Mouse (Mus musculus) CH12.LX (cell line): ENCODE measurements around the gene Cinp. TPM values are rescaled to one million over a fixed set of nuclear protein-coding genes. Genes with fewer than 3 reads are reported as not detected.
A peak's percentile ranks its signal among the peaks of the same experiment; 100 is the strongest.

Experiments
- DNase-seq: peaks from one replicate; pipeline ENCODE4 v3.0.0-alpha.2; 2013; ENCODE audit errors: extremely low read depth
- H3K27ac ChIP-seq: 2 replicates; pipeline ENCODE4 v1.5.1; 2012; ENCODE audit warnings: low read depth, mild to moderate bottlenecking, control low read depth, moderate library complexity; ENCODE audit not compliant: insufficient read depth
- H3K27me3 ChIP-seq: replicated peaks from 2 replicates; pipeline ENCODE3; 2012; ENCODE audit warnings: inconsistent platforms
- H3K36me3 ChIP-seq, 2 experiments: replicated peaks in 1 of 2; 2 replicates each; pipeline versions ENCODE3 to v1.6.1; 2012; ENCODE audit warnings: inconsistent platforms in 1 of 2, low read length in 1 of 2, mild to moderate bottlenecking in 1 of 2, mixed read lengths in 1 of 2, moderate library complexity in 1 of 2; ENCODE audit not compliant: control insufficient read depth in 1 of 2, insufficient read depth in 1 of 2
- H3K4me1 ChIP-seq, 2 experiments: 2 replicates each; pipeline ENCODE4 v1.6.1; 2012; ENCODE audit warnings: inconsistent platforms in 1 of 2, moderate library complexity in 1 of 2; ENCODE audit not compliant: insufficient read depth in 2 of 2, control insufficient read depth in 1 of 2
- H3K4me2 ChIP-seq: 2 replicates; pipeline ENCODE4 v1.6.1; 2012; ENCODE audit warnings: low read depth, mild to moderate bottlenecking, control low read depth; ENCODE audit not compliant: poor library complexity, insufficient read depth, severe bottlenecking
- H3K4me3 ChIP-seq, 3 experiments: fragments of 150-350 bp in 1 of 3; sonication (generic) in 1 of 3; replicated peaks in 1 of 3; 2 replicates each; pipeline versions ENCODE3 to v1.5.1; 2011 to 2012; ENCODE audit warnings: low read depth in 2 of 3, low read length in 2 of 3, mild to moderate bottlenecking in 2 of 3, moderate library complexity in 2 of 3, control low read depth in 1 of 3, improper control_type of control experiment in 1 of 3, inconsistent platforms in 1 of 3, mixed read lengths in 1 of 3; ENCODE audit not compliant: poor library complexity in 1 of 3
- H3K79me2 ChIP-seq: replicated peaks from 2 replicates; pipeline ENCODE4 v1.6.1; 2012; ENCODE audit warnings: mild to moderate bottlenecking, moderate library complexity; ENCODE audit not compliant: control insufficient read depth, poor library complexity, insufficient read depth, severe bottlenecking; ENCODE audit errors: extremely low read depth
- H3K9ac ChIP-seq: 2 replicates; pipeline ENCODE4 v1.6.1; 2012; ENCODE audit warnings: low read depth, mild to moderate bottlenecking, control low read depth, moderate library complexity; ENCODE audit not compliant: insufficient read depth
- H3K9me3 ChIP-seq: replicated peaks from 2 replicates; pipeline ENCODE3; 2012; ENCODE audit warnings: low read length, inconsistent platforms, mixed read lengths
- BHLHE40 ChIP-seq: IDR thresholded peaks from 2 replicates; pipeline ENCODE4 v1.6.1; 2011; ENCODE audit warnings: mild to moderate bottlenecking, low read depth, low read length, improper control_type of control experiment
- CHD1 ChIP-seq: IDR thresholded peaks from 2 replicates; pipeline ENCODE4 v1.6.1; 2012; ENCODE audit warnings: low read depth, low read length, improper control_type of control experiment, inconsistent platforms
- CHD2 ChIP-seq: IDR thresholded peaks from 2 replicates; pipeline ENCODE4 v1.6.1; 2011; ENCODE audit warnings: low read length, improper control_type of control experiment
- CTCF ChIP-seq, 2 experiments: IDR thresholded peaks in 1 of 2; conservative IDR thresholded peaks in 1 of 2; 2 replicates each; pipeline ENCODE4 v1.5.1; 2011 to 2012; ENCODE audit warnings: low read depth in 2 of 2, low read length in 2 of 2, improper control_type of control experiment in 1 of 2, inconsistent platforms in 1 of 2, mild to moderate bottlenecking in 1 of 2, moderate library complexity in 1 of 2
- E2F4 ChIP-seq: IDR thresholded peaks from 2 replicates; pipeline ENCODE4 v1.6.1; 2011; ENCODE audit warnings: low read depth, low read length, improper control_type of control experiment; ENCODE audit not compliant: insufficient replicate concordance
- ELF1 ChIP-seq: IDR thresholded peaks from 2 replicates; pipeline ENCODE4 v1.6.1; 2014; ENCODE audit warnings: low read depth, mild to moderate bottlenecking, inconsistent platforms, low read length, improper control_type of control experiment
- EP300 ChIP-seq: IDR thresholded peaks from 2 replicates; pipeline ENCODE4 v1.6.1; 2011; ENCODE audit warnings: low read length, improper control_type of control experiment
- ETS1 ChIP-seq: conservative IDR thresholded peaks from 2 replicates; pipeline ENCODE4 v1.6.1; 2012; ENCODE audit warnings: low read depth, mild to moderate bottlenecking, inconsistent platforms, low read length, improper control_type of control experiment, moderate library complexity
- GABPA ChIP-seq: IDR thresholded peaks from 2 replicates; pipeline ENCODE4 v1.6.1; 2012; ENCODE audit warnings: low read depth, low read length, improper control_type of control experiment, inconsistent platforms; ENCODE audit not compliant: insufficient replicate concordance
- HCFC1 ChIP-seq: IDR thresholded peaks from 2 replicates; pipeline ENCODE4 v1.6.1; 2012; ENCODE audit warnings: low read depth, mild to moderate bottlenecking, inconsistent platforms, low read length, improper control_type of control experiment
- IRF4 ChIP-seq: IDR thresholded peaks from 2 replicates; pipeline ENCODE4 v1.6.1; 2014; ENCODE audit warnings: low read depth, mild to moderate bottlenecking, inconsistent platforms, low read length, improper control_type of control experiment
- JUN ChIP-seq: IDR thresholded peaks from 2 replicates; pipeline ENCODE4 v1.6.1; 2011; ENCODE audit warnings: low read depth, mild to moderate bottlenecking, low read length, improper control_type of control experiment, moderate library complexity; ENCODE audit not compliant: insufficient read depth
- JUND ChIP-seq: conservative IDR thresholded peaks from 2 replicates; pipeline ENCODE4 v1.6.1; 2011; ENCODE audit warnings: low read depth, low read length, improper control_type of control experiment
- KAT2A ChIP-seq: IDR thresholded peaks from 2 replicates; pipeline ENCODE4 v1.6.1; 2012; ENCODE audit warnings: low read length, improper control_type of control experiment, inconsistent platforms; ENCODE audit not compliant: insufficient replicate concordance
- MAFK ChIP-seq: IDR thresholded peaks from 2 replicates; pipeline ENCODE4 v1.6.1; 2011; ENCODE audit warnings: low read length, improper control_type of control experiment; ENCODE audit not compliant: insufficient replicate concordance
- MAX ChIP-seq: IDR thresholded peaks from 2 replicates; pipeline ENCODE4 v1.6.1; 2011; ENCODE audit warnings: low read length, improper control_type of control experiment
- MAZ ChIP-seq: IDR thresholded peaks from 2 replicates; pipeline ENCODE4 v1.6.1; 2012; ENCODE audit warnings: low read depth, mild to moderate bottlenecking, inconsistent platforms, low read length, improper control_type of control experiment, moderate library complexity
- MEF2A ChIP-seq: IDR thresholded peaks from 2 replicates; pipeline ENCODE4 v1.6.1; 2014; ENCODE audit warnings: low read depth, mild to moderate bottlenecking, inconsistent platforms, low read length, improper control_type of control experiment, borderline replicate concordance
- MXI1 ChIP-seq: IDR thresholded peaks from 2 replicates; pipeline ENCODE4 v1.6.1; 2011; ENCODE audit warnings: mild to moderate bottlenecking, low read depth, low read length, improper control_type of control experiment
- MYC ChIP-seq: IDR thresholded peaks from 2 replicates; pipeline ENCODE4 v1.6.1; 2011; ENCODE audit warnings: low read depth, mild to moderate bottlenecking, improper control_type of control experiment, low read length
- NELFE ChIP-seq: IDR thresholded peaks from 2 replicates; pipeline ENCODE4 v1.6.1; 2011; ENCODE audit warnings: low read depth, low read length, improper control_type of control experiment
- NRF1 ChIP-seq: IDR thresholded peaks from 2 replicates; pipeline ENCODE4 v1.6.1; 2014; ENCODE audit warnings: low read depth, mild to moderate bottlenecking, inconsistent platforms, low read length, improper control_type of control experiment, moderate library complexity
- PAX5 ChIP-seq: IDR thresholded peaks from 2 replicates; pipeline ENCODE4 v1.6.1; 2012; ENCODE audit warnings: low read length, inconsistent platforms, mixed read lengths
- POLR2A ChIP-seq: IDR thresholded peaks from 2 replicates; pipeline ENCODE4 v1.6.1; 2011; ENCODE audit warnings: low read depth, mild to moderate bottlenecking, improper control_type of control experiment, low read length
- POLR2AphosphoS2 ChIP-seq: IDR thresholded peaks from 2 replicates; pipeline ENCODE4 v1.6.1; 2011; ENCODE audit warnings: low read depth, low read length, improper control_type of control experiment
- RAD21 ChIP-seq: IDR thresholded peaks from 2 replicates; pipeline ENCODE4 v1.6.1; 2011; ENCODE audit warnings: low read depth, mild to moderate bottlenecking, low read length, improper control_type of control experiment, moderate library complexity
- RCOR1 ChIP-seq: conservative IDR thresholded peaks from 2 replicates; pipeline ENCODE4 v1.6.1; 2012; ENCODE audit warnings: low read depth, mild to moderate bottlenecking, inconsistent platforms, low read length, improper control_type of control experiment
- SIN3A ChIP-seq: IDR thresholded peaks from 2 replicates; pipeline ENCODE4 v1.6.1; 2012; ENCODE audit warnings: low read length, improper control_type of control experiment, inconsistent platforms
- SMC3 ChIP-seq: IDR thresholded peaks from 2 replicates; pipeline ENCODE4 v1.6.1; 2011; ENCODE audit warnings: low read depth, low read length, improper control_type of control experiment
- TBP ChIP-seq: conservative IDR thresholded peaks from 2 replicates; pipeline ENCODE4 v1.6.1; 2011; ENCODE audit warnings: low read depth, low read length, improper control_type of control experiment
- TCF12 ChIP-seq: IDR thresholded peaks from 2 replicates; pipeline ENCODE4 v1.6.1; 2014; ENCODE audit warnings: low read depth, mild to moderate bottlenecking, inconsistent platforms, low read length, improper control_type of control experiment
- UBTF ChIP-seq: IDR thresholded peaks from 2 replicates; pipeline ENCODE4 v1.6.1; 2012; ENCODE audit warnings: low read depth, mild to moderate bottlenecking, inconsistent platforms, low read length, improper control_type of control experiment, moderate library complexity
- USF1 ChIP-seq: IDR thresholded peaks from 2 replicates; pipeline ENCODE4 v1.6.1; 2014; ENCODE audit warnings: low read depth, mild to moderate bottlenecking, inconsistent platforms, low read length, improper control_type of control experiment
- USF2 ChIP-seq: conservative IDR thresholded peaks from 2 replicates; pipeline ENCODE4 v1.6.1; 2011; ENCODE audit warnings: low read depth, low read length, improper control_type of control experiment
- ZC3H11A ChIP-seq: IDR thresholded peaks from 2 replicates; pipeline ENCODE4 v1.6.1; 2012; ENCODE audit warnings: low read depth, mild to moderate bottlenecking, inconsistent platforms, low read length, improper control_type of control experiment
- ZKSCAN1 ChIP-seq: IDR thresholded peaks from 2 replicates; pipeline ENCODE4 v1.6.1; 2012; ENCODE audit warnings: low read depth, inconsistent platforms, low read length, improper control_type of control experiment, borderline replicate concordance
- ZMIZ1 ChIP-seq: IDR thresholded peaks from 2 replicates; pipeline ENCODE4 v1.6.1; 2012; ENCODE audit warnings: low read depth, mild to moderate bottlenecking, inconsistent platforms, low read length, improper control_type of control experiment
- ZNF384 ChIP-seq: IDR thresholded peaks from 2 replicates; pipeline ENCODE4 v1.6.1; 2012; ENCODE audit warnings: low read depth, low read length, improper control_type of control experiment, inconsistent platforms
- dilution Hi-C: fragments of 300-500 bp; cut with MboI; formaldehyde crosslinking; loops from 2 replicates; pipeline ENCODE4 v1.14.3; 2020; ENCODE audit warnings: low sequenced_read_pairs; ENCODE audit not compliant: extremely low pct_unique_long_range_greater_than_20kb, extremely low pct_ligation_motif_present
- in situ Hi-C: fragments of 300-500 bp; cut with MboI; formaldehyde crosslinking; loops from 3 replicates; pipeline ENCODE4 v1.14.3; 2019; ENCODE audit warnings: low sequenced_read_pairs, low pct_ligation_motif_present, low pct_unique_long_range_greater_than_20kb, mixed read lengths
- polyA plus RNA-seq: library from polyadenylated mRNA; unstranded; fragments of >175 nt; gene quantifications from 2 replicates; pipeline ENCODE4 v1.2.1, GENCODE M21; 2012; ENCODE audit warnings: low read depth; ENCODE audit not compliant: insufficient read length
- total RNA-seq, 2 experiments: library from RNA; depleted of rRNA; stranded (reverse); fragments of 300-350 nt in 1 of 2; fragments of >200 nt in 1 of 2; gene quantifications; 2 replicates each; pipeline ENCODE4 v1.2.3; 2012 to 2014

The Cinp gene
- total and polyA plus RNA-seq, 3 experiments = 114 to 164 (median 135) TPM

GRCm38 (mm10) chr12:110841731-110842493, 47.0 kb downstream of the Cinp start:
- TF ChIP-seq PAX5 (no peak), TCF12 (no peak), MXI1 (0 out of 2 replicates have a peak, but pooled peaks have one; percentile 40), MAX (no peak), NELFE (no peak), CHD1 (no peak), E2F4 (no peak), RCOR1 (0 out of 2 replicates have a peak, but pooled peaks have one; percentile 47), MAFK (peak; percentile 28; the same call in 1 of the 2 replicates), CTCF (conservative IDR thresholded peaks at IDR 0.05 in 1 of 2, IDR thresholded peaks at IDR 0.05 in 1 of 2; ENCODE audit: low read depth in 2 of 2, low read length in 2 of 2) (peak in 1 of 2 experiments; percentile 34; a peak in 2 of 4 replicates), ZC3H11A (no peak), EP300 (peak; percentile 67), TBP (no peak), POLR2AphosphoS2 (no peak), ETS1 (no peak), JUND (no peak; the same call in 1 of the 2 replicates), MYC (peak; percentile 38; the same call in 1 of the 2 replicates), USF1 (no peak), RAD21 (no peak), JUN (no peak), ZNF384 (peak; percentile 73), MEF2A (no peak), ZMIZ1 (no peak), BHLHE40 (no peak), MAZ (no peak), SIN3A (no peak; the same call in 1 of the 2 replicates), NRF1 (no peak), SMC3 (no peak), ELF1 (no peak), GABPA (no peak), POLR2A (no peak), ZKSCAN1 (no peak), IRF4 (peak; percentile 54), UBTF (no peak), USF2 (no peak), HCFC1 (no peak), KAT2A (no peak), CHD2 (no peak)
- no peaks in the 10 kb centered on the region for H3K9me3 ChIP-seq
- DNase-seq = no peak
- H3K9ac ChIP-seq = no peak overlapping the region
- dilution Hi-C loops = no loop called here
- H3K4me1 ChIP-seq = peaks cover 3 to 37% of the 10 kb centered on the region in 2 experiments; a peak in 2 of 4 replicates
- H3K4me2 ChIP-seq = no peak overlapping the region; the same call in 1 of the 2 replicates
- H3K27me3 ChIP-seq = peaks cover 10% of the 10 kb centered on the region
- H3K27ac ChIP-seq = no peak overlapping the region
- no peak overlapping the region for H3K4me3 ChIP-seq
- H3K79me2 ChIP-seq = no peaks in the 10 kb centered on the region
- H3K36me3 ChIP-seq = no peaks in the 10 kb centered on the region
- in situ Hi-C loops = loop anchor here (5.0 to 10.0 kb wide), 3 partner anchors 107 to 425 kb away; partner anchors contain the start of gene Wdr20
